Mouse (Mus musculus): ENCODE measurements around the gene Olfr312.

GRCm38 (mm10) chr11:58789532-58789931, 39.5 kb upstream of the Olfr312 start:
- no peak for TF ChIP-seq GATA1 (IDR thresholded peaks at IDR 0.05; ENCODE audit: low read depth, low read length)
- TF ChIP-seq CHD2 (IDR thresholded peaks at IDR 0.05; ENCODE audit: low read length), result no peak
- TF ChIP-seq POLR2A (IDR thresholded peaks at IDR 0.05; ENCODE audit: control insufficient read depth in 1 of 2, insufficient read depth in 1 of 2, low read depth in 1 of 2, low read length in 2 of 2, poor library complexity in 1 of 2), result no peak
- no peak for TF ChIP-seq CTCF (IDR thresholded peaks at IDR 0.05 in 2 of 3, conservative IDR thresholded peaks at IDR 0.05 in 1 of 3; ENCODE audit: control insufficient read depth in 1 of 3, insufficient read depth in 1 of 3, low read depth in 2 of 3, low read length in 3 of 3, poor library complexity in 1 of 3, severe bottlenecking in 1 of 3)
- no peak for TF ChIP-seq NELFE (IDR thresholded peaks at IDR 0.05; ENCODE audit: low read depth, low read length)
- TF ChIP-seq SIN3A (IDR thresholded peaks at IDR 0.05; ENCODE audit: low read length), result no peak
